Mouse (Mus musculus) liver, embryonic 14 days (tissue): ENCODE measurements around the gene Rab36. TPM values are rescaled to one million over a fixed set of nuclear protein-coding genes. Genes with fewer than 3 reads are reported as not detected.

ENCODE experiments used
- polyA plus RNA-seq: library from polyadenylated mRNA; depleted of rRNA; stranded (reverse); fragments of >200 nt; gene quantifications from 2 replicates; pipeline ENCODE4 v1.2.3, GENCODE M21; 2012; rRNA removed

Rab36 gene
- 1.7 and 2.2 TPM in 2 replicates for polyA plus RNA-seq

GRCm38 (mm10) chr10:75036883-75037379 is at the start of gene Rab36:
Gene Rab36, plus strand, starts transcription at chr10:75037058.

GRCm38 (mm10) chr10:75032395-75032794 is 4.5 kb upstream of the Rab36 start, which contains the start of gene Rsph14:
Gene Rsph14, minus strand, starts transcription at chr10:75032586.

GRCm38 (mm10) chr10:75060217-75060842 is 23.5 kb downstream of the Rab36 start, which contains the start of gene Bcr:
Gene Bcr, plus strand, starts transcription at chr10:75060592.

Other genes with a start within 250 kb of the Rab36 start
- 2.2 and 2.3 TPM in 2 replicates for gene Gnaz, start 69.9 kb upstream of the Rab36 start, polyA plus RNA-seq
- 0.02 TPM in 1 of 2 replicates, not detected in the other for gene Rsph14, start 4.5 kb upstream of the Rab36 start, polyA plus RNA-seq
- gene Bcr, start 23.5 kb downstream of the Rab36 start, polyA plus RNA-seq: 3.0 and 3.2 TPM in 2 replicates
- 4.4 and 4.5 TPM in 2 replicates for gene Specc1l, start 175.0 kb downstream of the Rab36 start, polyA plus RNA-seq